In genomic region chr8:26595431-26596018, GRCm38 (mm10) we compare ENCODE assay signal across 14 mouse cellular contexts.
DNase-seq lines count a peak whose midpoint lies in the region; ATAC-seq lines count a peak whose summit lies in the region.
"Had no signal": no experiment of that assay in that cellular context is flagged by ENCODE, and none has a peak within 500 bp of the region (broad histone marks: within the 10 kb centered on the region; RNA-seq: fewer than 3 reads in every experiment).

No protein-coding gene starts in this region.

- no peak for ATAC-seq in kidney, embryonic 16.5 days (ENCODE audit: low FRiP score, low TSS enrichment)
- 0 out of 2 replicates have a peak, but pooled peaks have one; percentile 48 for ATAC-seq in neural tube, embryonic 11.5 days (ENCODE audit: insufficient read depth, low FRiP score, low TSS enrichment)

- no peak overlapping the region for H3K9ac ChIP-seq in kidney, embryonic 16.5 days (replicated peaks; ENCODE audit: low read length)
- no peak overlapping the region; the same call in 1 of the 2 replicates for H3K9ac ChIP-seq in neural tube, embryonic 11.5 days (ENCODE audit: low read length)
- H3K9ac ChIP-seq: embryonic facial prominence, embryonic 15.5 days; hindbrain, embryonic 15.5 days had no signal

- DNase-seq in adrenal gland, postnatal 14 days, result peak; percentile 8
- no peak for DNase-seq in adrenal gland, adult 18-20 months (ENCODE audit: low spot score in 2 of 2)
- no peak for DNase-seq in kidney, postnatal 10 days
- DNase-seq in forelimb bud, embryonic 11.5 days (ENCODE audit: low read depth, low spot score), result peak; percentile 33
- peak; percentile 13 for DNase-seq in neural tube, embryonic 11.5 days (ENCODE audit: low spot score)
- DNase-seq in ovary, postnatal 14 days (ENCODE audit: low spot score), result no peak
- DNase-seq in thymus, postnatal 4 days, result no peak
- DNase-seq: cerebellum, adult 2 months; heart, adult 18-20 months had no signal

- peaks cover 20% of the 10 kb centered on the region for H3K4me1 ChIP-seq in kidney, embryonic 16.5 days (ENCODE audit: insufficient read depth, low read length)
- H3K4me1 ChIP-seq in neural tube, embryonic 11.5 days (ENCODE audit: control insufficient read depth, insufficient read depth, low read length), result peaks cover 18% of the 10 kb centered on the region
- H3K4me1 ChIP-seq: embryonic facial prominence, embryonic 15.5 days had no signal

- peak overlapping the region; percentile 11; the same call in 1 of the 2 replicates for H3K4me2 ChIP-seq in kidney, embryonic 16.5 days (replicated peaks; ENCODE audit: low read depth, low read length)
- H3K4me2 ChIP-seq in neural tube, embryonic 11.5 days (ENCODE audit: low read depth), result peak overlapping the region; percentile 7; the same call in 1 of the 2 replicates
- H3K4me2 ChIP-seq: embryonic facial prominence, embryonic 15.5 days; hindbrain, embryonic 15.5 days; liver, embryonic 11.5 days had no signal

- H3K27ac ChIP-seq in kidney, embryonic 16.5 days (ENCODE audit: low read length), result no peak overlapping the region
- no peak overlapping the region; the same call in 1 of the 2 replicates for H3K27ac ChIP-seq in neural tube, embryonic 11.5 days (ENCODE audit: low read depth, low read length)
- H3K27ac ChIP-seq: embryonic facial prominence, embryonic 15.5 days; hindbrain, embryonic 15.5 days had no signal

- 0 out of 2 replicates have a peak, but pooled peaks cover 5% of the 10 kb centered on the region for H3K27me3 ChIP-seq in kidney, embryonic 16.5 days (ENCODE audit: insufficient read depth, low read length)
- no peaks in the 10 kb centered on the region for H3K27me3 ChIP-seq in neural tube, embryonic 11.5 days (ENCODE audit: control insufficient read depth, insufficient read depth, low read length)
- H3K27me3 ChIP-seq: embryonic facial prominence, embryonic 15.5 days; hindbrain, embryonic 15.5 days had no signal

- no peak overlapping the region for H3K4me3 ChIP-seq in kidney, embryonic 16.5 days (ENCODE audit: low read length)
- no peak overlapping the region for H3K4me3 ChIP-seq in neural tube, embryonic 11.5 days (ENCODE audit: low read depth, low read length)
- H3K4me3 ChIP-seq: embryonic facial prominence, embryonic 15.5 days; hindbrain, embryonic 15.5 days had no signal

- no peaks in the 10 kb centered on the region for H3K36me3 ChIP-seq in kidney, embryonic 16.5 days (ENCODE audit: insufficient read depth, low read length)
- no peaks in the 10 kb centered on the region for H3K36me3 ChIP-seq in neural tube, embryonic 11.5 days (ENCODE audit: control insufficient read depth, insufficient read depth, low read length)
- H3K36me3 ChIP-seq: embryonic facial prominence, embryonic 15.5 days; G1E; hindbrain, embryonic 15.5 days had no signal

- no peaks in the 10 kb centered on the region for H3K9me3 ChIP-seq in kidney, embryonic 16.5 days (ENCODE audit: low read length)
- H3K9me3 ChIP-seq in neural tube, embryonic 11.5 days (ENCODE audit: control insufficient read depth, low read length), result no peaks in the 10 kb centered on the region
- H3K9me3 ChIP-seq: embryonic facial prominence, embryonic 15.5 days; G1E; hindbrain, embryonic 15.5 days had no signal

- 40% methylated on average over 13 of the region's 13 CpGs for WGBS in kidney, embryonic 16.5 days
- 55% methylated on average over 13 of the region's 13 CpGs for WGBS in neural tube, embryonic 11.5 days

Comparison
In these comparisons a context has a peak if more than half of its experiments do, and no peak if none do; other contexts are left out.
1. DNase-seq: peak in adrenal gland, postnatal 14 days (single experiment), forelimb bud, embryonic 11.5 days (single experiment) and neural tube, embryonic 11.5 days (single experiment); none in adrenal gland, adult 18-20 months (0 of 2), kidney, postnatal 10 days (single experiment), ovary, postnatal 14 days (single experiment) and thymus, postnatal 4 days (single experiment).